Mouse (Mus musculus): ENCODE measurements around the gene Gm26620. TPM values are rescaled to one million over a fixed set of nuclear protein-coding genes. Genes with fewer than 3 reads are reported as not detected.

Gm26620 gene
- polyA plus RNA-seq, 1 experiment: 0.67 TPM

GRCm38 (mm10) chr1:170871961-170872360 is 12.9 kb upstream of the Gm26620 start:
- DNase-seq (ENCODE audit: low read depth): no peak
- TF ChIP-seq POLR2A (IDR thresholded peaks at IDR 0.05; ENCODE audit: borderline replicate concordance, extremely low read depth, insufficient read depth, insufficient read length, poor library complexity, severe bottlenecking) (no peak), CTCF (IDR thresholded peaks at IDR 0.05; ENCODE audit: borderline replicate concordance, extremely low read depth, insufficient read depth, insufficient read length) (no peak)

DNA sequence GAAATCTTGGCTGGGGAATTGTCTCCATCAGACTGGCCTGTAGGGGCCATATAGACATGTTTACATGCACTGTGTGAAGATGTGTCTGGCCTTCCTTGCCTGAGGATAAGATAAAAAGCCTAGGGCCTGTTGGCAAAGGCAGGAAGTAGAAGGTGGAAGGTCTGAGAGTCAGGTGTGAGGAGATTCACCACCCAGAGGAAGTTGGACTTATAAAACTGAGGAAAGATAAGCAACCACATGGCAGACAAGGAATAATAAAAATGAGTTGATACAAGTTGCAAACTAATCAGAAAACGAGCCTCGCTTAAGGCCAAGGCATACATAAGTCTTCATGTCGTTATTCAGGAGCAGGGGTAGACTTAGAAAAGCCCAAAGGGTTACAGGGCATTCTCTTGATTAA is 9.2 kb upstream of the Gm26620 start:
- TF ChIP-seq POLR2A (IDR thresholded peaks at IDR 0.05; ENCODE audit: borderline replicate concordance, extremely low read depth, insufficient read depth, insufficient read length, poor library complexity, severe bottlenecking) (no peak), CTCF (IDR thresholded peaks at IDR 0.05; ENCODE audit: borderline replicate concordance, extremely low read depth, insufficient read depth, insufficient read length) (no peak)
- DNase-seq (ENCODE audit: low read depth): no peak

GRCm38 (mm10) chr1:170876906-170877305 is 8.0 kb upstream of the Gm26620 start:
- TF ChIP-seq POLR2A (IDR thresholded peaks at IDR 0.05; ENCODE audit: borderline replicate concordance, extremely low read depth, insufficient read depth, insufficient read length, poor library complexity, severe bottlenecking): no peak
- TF ChIP-seq CTCF (IDR thresholded peaks at IDR 0.05; ENCODE audit: borderline replicate concordance, extremely low read depth, insufficient read depth, insufficient read length): no peak

DNA sequence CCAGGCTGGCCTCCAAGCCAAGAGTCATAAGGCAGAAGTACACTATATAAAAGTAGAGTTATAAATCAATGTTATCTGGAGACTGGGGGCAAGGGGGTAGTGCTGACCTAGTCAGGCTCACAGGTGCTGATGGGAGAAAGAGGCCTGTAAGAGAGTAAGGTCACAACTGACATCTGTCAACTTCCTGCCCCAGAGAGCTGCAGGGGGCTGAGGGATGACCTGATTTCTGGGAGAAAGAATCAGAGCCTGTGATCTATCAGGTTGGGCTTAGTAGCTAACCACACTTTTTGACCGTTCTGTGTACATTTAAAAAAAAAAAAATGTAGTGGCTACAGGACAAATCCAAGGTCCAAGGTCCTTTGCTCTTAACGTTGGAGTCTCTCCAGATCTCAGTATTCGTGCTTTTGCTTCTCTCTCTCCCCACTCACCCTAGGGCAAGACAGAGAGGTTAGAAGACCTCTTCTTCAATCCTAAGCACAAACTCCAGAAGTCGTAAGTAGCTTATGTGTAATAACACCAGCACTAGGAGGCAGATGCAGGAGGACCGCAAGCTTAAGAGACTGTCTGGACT is 1.9 kb upstream of the Gm26620 start:
- DNase-seq (ENCODE audit: low read depth): no peak
- TF ChIP-seq CTCF (IDR thresholded peaks at IDR 0.05; ENCODE audit: borderline replicate concordance, extremely low read depth, insufficient read depth, insufficient read length) (no peak), POLR2A (IDR thresholded peaks at IDR 0.05; ENCODE audit: borderline replicate concordance, extremely low read depth, insufficient read depth, insufficient read length, poor library complexity, severe bottlenecking) (no peak)

More at GRCm38 (mm10) chr1:170876906-170877305, 8.0 kb upstream of the Gm26620 start:
- no peak for DNase-seq (ENCODE audit: low read depth)

DNA sequence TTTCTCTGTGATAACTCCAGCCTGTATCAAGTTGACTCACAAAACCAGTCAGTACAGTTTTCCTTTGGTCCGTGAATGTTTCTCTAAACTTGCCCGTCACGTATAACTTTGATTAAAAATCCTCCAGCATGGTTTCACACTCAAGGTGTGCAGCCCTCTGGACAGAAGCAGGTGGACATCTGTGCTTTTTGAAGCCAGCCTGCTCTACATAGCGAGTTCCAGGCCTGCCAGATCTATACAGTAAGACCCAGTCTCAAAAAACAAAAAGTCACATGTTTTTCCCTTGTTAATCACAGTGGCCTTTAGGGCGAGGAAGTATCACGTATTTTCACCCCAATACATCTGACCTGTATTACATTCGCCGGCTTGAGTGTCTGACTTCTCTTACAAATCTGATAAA is 475 bp upstream of the Gm26620 start:
- no peak for TF ChIP-seq CTCF (IDR thresholded peaks at IDR 0.05; ENCODE audit: borderline replicate concordance, extremely low read depth, insufficient read depth, insufficient read length)
- TF ChIP-seq POLR2A (IDR thresholded peaks at IDR 0.05; ENCODE audit: borderline replicate concordance, extremely low read depth, insufficient read depth, insufficient read length, poor library complexity, severe bottlenecking): no peak
- no peak for DNase-seq (ENCODE audit: low read depth)

- TF ChIP-seq CTCF (IDR thresholded peaks at IDR 0.05; ENCODE audit: borderline replicate concordance, extremely low read depth, insufficient read depth, insufficient read length) (no peak), POLR2A (IDR thresholded peaks at IDR 0.05; ENCODE audit: borderline replicate concordance, extremely low read depth, insufficient read depth, insufficient read length, poor library complexity, severe bottlenecking) (no peak)
- no peak for DNase-seq (ENCODE audit: low read depth)
Measured at GRCm38 (mm10) chr1:170886044-170886458, 1.2 kb downstream of the Gm26620 start.

DNA sequence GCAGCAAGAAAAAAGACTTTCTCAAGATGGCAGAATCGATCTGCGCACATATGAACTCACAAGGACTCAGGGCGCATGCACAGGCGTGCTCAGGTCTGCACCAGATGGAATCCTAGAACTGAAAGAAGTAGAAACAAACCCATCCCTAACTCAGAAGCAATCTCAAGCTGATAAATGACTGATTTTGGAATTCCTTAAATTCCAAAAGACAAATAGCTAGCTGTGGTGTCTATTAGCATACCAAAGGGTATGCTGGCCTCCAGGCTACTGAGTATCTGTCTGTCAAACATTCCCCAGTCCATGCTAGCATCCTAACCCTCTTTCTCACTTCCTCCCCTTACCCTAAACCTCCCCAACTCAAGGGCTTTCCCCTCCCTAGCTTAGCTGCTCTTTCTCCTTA is 4.4 kb downstream of the Gm26620 start:
- TF ChIP-seq CTCF (IDR thresholded peaks at IDR 0.05; ENCODE audit: borderline replicate concordance, extremely low read depth, insufficient read depth, insufficient read length): no peak

GRCm38 (mm10) chr1:170891646-170892045 is 6.8 kb downstream of the Gm26620 start:
- no peak for TF ChIP-seq CTCF (IDR thresholded peaks at IDR 0.05; ENCODE audit: borderline replicate concordance, extremely low read depth, insufficient read depth, insufficient read length)
- no peak for TF ChIP-seq POLR2A (IDR thresholded peaks at IDR 0.05; ENCODE audit: borderline replicate concordance, extremely low read depth, insufficient read depth, insufficient read length, poor library complexity, severe bottlenecking)
- DNase-seq (ENCODE audit: low read depth): no peak

More for the DNA sequence above, 4.4 kb downstream of the Gm26620 start:
- no peak for DNase-seq (ENCODE audit: low read depth)

DNA sequence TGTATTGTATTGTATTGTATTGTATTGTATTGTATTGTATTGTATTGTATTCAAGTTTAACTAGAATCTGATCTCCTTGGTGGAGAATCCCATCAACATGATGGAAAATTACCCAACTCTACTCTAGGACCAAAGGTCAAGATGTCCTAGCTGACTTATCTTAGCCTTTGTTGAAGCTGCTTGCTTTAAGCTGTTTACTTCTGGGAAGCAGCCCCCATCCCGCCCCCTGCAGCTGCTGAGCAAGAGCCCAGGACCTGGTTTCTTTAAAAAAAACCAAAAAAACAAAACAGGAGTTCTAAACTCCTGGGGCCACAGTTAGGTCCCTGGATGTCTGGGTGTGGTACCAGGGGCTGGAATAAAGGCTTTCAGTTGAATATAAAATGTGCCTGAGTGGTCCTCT is 7.4 kb downstream of the Gm26620 start:
- DNase-seq (ENCODE audit: low read depth): no peak
- no peak for TF ChIP-seq POLR2A (IDR thresholded peaks at IDR 0.05; ENCODE audit: borderline replicate concordance, extremely low read depth, insufficient read depth, insufficient read length, poor library complexity, severe bottlenecking)
- no peak for TF ChIP-seq CTCF (IDR thresholded peaks at IDR 0.05; ENCODE audit: borderline replicate concordance, extremely low read depth, insufficient read depth, insufficient read length)

- DNase-seq (ENCODE audit: low read depth): peak; percentile 76
Measured at GRCm38 (mm10) chr1:170894603-170895602, 10.0 kb downstream of the Gm26620 start.

GRCm38 (mm10) chr1:170896651-170897281 is 11.9 kb downstream of the Gm26620 start:
- DNase-seq (ENCODE audit: low read depth): no peak
- TF ChIP-seq POLR2A (IDR thresholded peaks at IDR 0.05; ENCODE audit: borderline replicate concordance, extremely low read depth, insufficient read depth, insufficient read length, poor library complexity, severe bottlenecking): no peak
- TF ChIP-seq CTCF (IDR thresholded peaks at IDR 0.05; ENCODE audit: borderline replicate concordance, extremely low read depth, insufficient read depth, insufficient read length): no peak

More at GRCm38 (mm10) chr1:170894603-170895602, 10.0 kb downstream of the Gm26620 start:
- TF ChIP-seq CTCF (IDR thresholded peaks at IDR 0.05; ENCODE audit: borderline replicate concordance, extremely low read depth, insufficient read depth, insufficient read length): 0 out of 2 replicates have a peak, but pooled peaks have one; percentile 15
- TF ChIP-seq POLR2A (IDR thresholded peaks at IDR 0.05; ENCODE audit: borderline replicate concordance, extremely low read depth, insufficient read depth, insufficient read length, poor library complexity, severe bottlenecking): no peak

Data from brain, embryonic 14.5 days (tissue).